Mouse (Mus musculus) myocyte (in vitro differentiated cells): Measurements from ENCODE around the gene Zfp687. TPM values are rescaled to one million over a fixed set of nuclear protein-coding genes. Genes with fewer than 3 reads are reported as not detected.
A peak's percentile ranks its signal among the peaks of the same experiment; 100 is the strongest.
"Not testable (repeated sequence)": the region's sequence is repeated elsewhere in the genome, so short reads cannot be mapped to it uniquely, and the experiment has no call there.

Experiments used
- H3K27me3 ChIP-seq: one replicate; pipeline ENCODE4 v1.6.1; 2011; ENCODE audit not compliant: control insufficient read depth, insufficient read depth, insufficient read length
- H3K36me3 ChIP-seq: one replicate; pipeline ENCODE4 v1.6.1; 2011; ENCODE audit not compliant: control insufficient read depth, insufficient read depth
- H3K4me2 ChIP-seq: one replicate; pipeline ENCODE4 v1.6.1; 2011; ENCODE audit warnings: low read depth, control low read depth
- H3K4me3 ChIP-seq: one replicate; pipeline ENCODE4 v1.5.1; 2011; ENCODE audit warnings: mild to moderate bottlenecking, control low read depth, moderate library complexity
- H3K79me2 ChIP-seq: one replicate; pipeline ENCODE4 v1.6.1; 2011; ENCODE audit not compliant: control insufficient read depth, insufficient read depth
- H3ac ChIP-seq: one replicate; pipeline ENCODE4 v1.6.1; 2011; ENCODE audit not compliant: control insufficient read depth, insufficient read length
- CEBPB ChIP-seq: IDR thresholded peaks from 2 replicates; pipeline ENCODE4 v1.6.1; 2011; ENCODE audit warnings: mild to moderate bottlenecking, moderate library complexity; ENCODE audit not compliant: poor library complexity, insufficient read depth, severe bottlenecking
- E2F4 ChIP-seq: IDR thresholded peaks from one replicate; pipeline ENCODE4 v1.6.1; 2011; ENCODE audit warnings: mild to moderate bottlenecking, control low read depth, moderate library complexity; ENCODE audit not compliant: insufficient read depth
- MAX ChIP-seq: IDR thresholded peaks from one replicate; pipeline ENCODE4 v1.6.1; 2011; ENCODE audit warnings: low read depth, mild to moderate bottlenecking, control low read depth
- MYOD1 ChIP-seq, 3 experiments: IDR thresholded peaks; one replicate each; pipeline ENCODE4 v1.6.1; 2011; ENCODE audit warnings: control low read depth in 2 of 3, low read depth in 2 of 3, mild to moderate bottlenecking in 2 of 3, moderate library complexity in 1 of 3; ENCODE audit not compliant: insufficient read length in 2 of 3, control insufficient read depth in 1 of 3
- MYOG ChIP-seq, 3 experiments: IDR thresholded peaks; one replicate each; pipeline ENCODE4 v1.6.1; 2011; ENCODE audit warnings: control low read depth in 2 of 3, low read depth in 2 of 3, mild to moderate bottlenecking in 2 of 3; ENCODE audit not compliant: insufficient read length in 2 of 3, control insufficient read depth in 1 of 3, insufficient read depth in 1 of 3
- POLR2A ChIP-seq: IDR thresholded peaks from one replicate; pipeline ENCODE4 v1.6.1; 2011; ENCODE audit warnings: low read depth, mild to moderate bottlenecking, control low read depth, moderate library complexity; ENCODE audit not compliant: insufficient read length
- POLR2AphosphoS2 ChIP-seq: IDR thresholded peaks from one replicate; pipeline ENCODE4 v1.6.1; 2011; ENCODE audit warnings: low read depth, control low read depth; ENCODE audit not compliant: insufficient read length
- REST ChIP-seq: IDR thresholded peaks from one replicate; pipeline ENCODE4 v1.6.1; 2011; ENCODE audit warnings: mild to moderate bottlenecking, control low read depth, moderate library complexity; ENCODE audit not compliant: insufficient read depth, insufficient read length
- SRF ChIP-seq: IDR thresholded peaks from one replicate; pipeline ENCODE4 v1.6.1; 2011; ENCODE audit warnings: low read depth; ENCODE audit not compliant: control insufficient read depth, insufficient read length
- TCF12 ChIP-seq: IDR thresholded peaks from one replicate; pipeline ENCODE4 v1.6.1; 2011; ENCODE audit warnings: mild to moderate bottlenecking, control low read depth; ENCODE audit not compliant: poor library complexity, insufficient read depth, severe bottlenecking
- TCF3 ChIP-seq: IDR thresholded peaks from one replicate; pipeline ENCODE4 v1.6.1; 2011; ENCODE audit warnings: low read depth, control low read depth; ENCODE audit not compliant: insufficient read length
- USF1 ChIP-seq: IDR thresholded peaks from one replicate; pipeline ENCODE4 v1.6.1; 2011; ENCODE audit warnings: low read depth, mild to moderate bottlenecking, control low read depth, moderate library complexity
- polyA plus RNA-seq: library from polyadenylated mRNA; unstranded; fragments of >200 nt; fragmentation: generic; extraction: Trizol; gene quantifications from one replicate; pipeline ENCODE4 v1.2.1, GENCODE M21; 2012; ENCODE audit warnings: missing spikeins

Zfp687 gene
- polyA plus RNA-seq, 1 experiment = 11.5 TPM

DNA sequence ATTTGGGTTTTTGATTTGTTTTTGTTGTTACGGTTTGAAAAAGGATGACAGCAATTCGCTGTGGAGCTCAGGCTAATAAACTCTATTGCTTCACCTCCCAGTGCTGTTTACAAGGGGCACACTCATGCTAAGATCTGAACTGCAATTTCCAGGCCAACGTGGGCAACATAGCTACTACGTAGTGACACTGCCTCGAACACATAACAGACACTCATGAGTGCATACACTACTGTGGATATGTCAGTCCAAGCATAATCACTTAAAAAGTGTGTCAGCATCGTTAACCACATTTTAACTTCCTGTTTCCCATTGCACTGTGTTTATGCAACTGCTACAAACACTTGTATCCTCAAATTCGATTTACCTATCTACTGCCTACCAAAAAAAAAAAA is 27.6 kb upstream of the Zfp687 start:
- H3K36me3 ChIP-seq = no peaks in the 10 kb centered on the region
- H3K4me2 ChIP-seq = peak overlapping the region; percentile 83
- H3ac ChIP-seq = peak overlapping the region; percentile 58
- H3K79me2 ChIP-seq = peaks cover 44% of the 10 kb centered on the region
- no peak for TF ChIP-seq E2F4
- no peak for TF ChIP-seq SRF
- TF ChIP-seq MAX = no peak
- TF ChIP-seq POLR2AphosphoS2 = no peak
- TF ChIP-seq CEBPB = no peak
- no peak for TF ChIP-seq TCF12
- peak overlapping the region; percentile 53 for H3K4me3 ChIP-seq
- no peaks in the 10 kb centered on the region for H3K27me3 ChIP-seq

DNA sequence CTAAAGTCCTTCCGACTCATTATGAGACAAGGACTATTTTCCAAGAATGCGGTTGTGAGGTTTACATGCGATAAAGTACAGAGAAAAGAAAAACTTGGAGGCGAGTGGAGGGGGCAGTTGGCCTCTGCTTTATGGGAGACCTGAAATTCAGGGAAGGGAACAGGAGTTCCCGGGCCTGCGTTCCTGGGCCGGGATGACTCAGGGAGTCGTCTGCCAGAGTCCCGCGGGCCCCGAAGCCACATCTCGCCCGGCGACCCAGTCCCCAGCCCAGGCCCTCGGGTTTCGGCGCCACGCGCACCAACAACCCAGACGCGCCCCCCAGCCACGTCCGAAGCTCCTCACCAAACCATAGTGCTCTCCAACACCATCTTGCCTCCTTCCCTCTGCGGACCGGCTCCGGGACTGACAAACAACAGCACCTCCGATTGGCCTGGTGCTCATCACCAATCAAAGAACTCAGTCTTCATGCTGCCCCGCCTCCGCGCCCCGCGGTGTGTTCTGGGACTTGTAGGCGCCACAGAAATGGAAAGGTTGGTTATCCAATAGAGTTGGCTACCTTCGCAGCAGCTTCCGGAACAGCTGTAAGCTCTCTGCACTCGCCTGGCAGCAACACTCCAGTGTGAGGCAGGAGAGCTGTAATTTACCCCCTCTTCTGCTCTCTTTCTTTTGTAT is 27.1 kb upstream of the Zfp687 start, which contains the start of gene Psmd4:
Gene Psmd4, minus strand, starts transcription at position 449 of the 672 bp plus-strand sequence.
- peak within 1 kb of the TSS; percentile 83 for H3K4me2 ChIP-seq
- no peaks in the 10 kb centered on the region for H3K36me3 ChIP-seq
- TF ChIP-seq POLR2AphosphoS2 = peak; percentile 91
- peak; percentile 95 for TF ChIP-seq POLR2A
- no peak for TF ChIP-seq E2F4
- peak in 2 of 3 experiments; percentile 53 to 79 for TF ChIP-seq MYOD1 (IDR thresholded peaks at IDR 0.05; ENCODE audit: control insufficient read depth in 1 of 3, insufficient read length in 2 of 3, low read depth in 2 of 3)
- TF ChIP-seq SRF = peak; percentile 66
- TF ChIP-seq CEBPB = no peak
- TF ChIP-seq MYOG (IDR thresholded peaks at IDR 0.05; ENCODE audit: control insufficient read depth in 1 of 3, insufficient read depth in 1 of 3, insufficient read length in 2 of 3, low read depth in 2 of 3) = peak; percentile 34 to 79 (median 70)
- peak within 1 kb of the TSS; percentile 58 for H3ac ChIP-seq
- peak within 1 kb of the TSS; percentile 53 for H3K4me3 ChIP-seq
- H3K27me3 ChIP-seq = no peaks in the 10 kb centered on the region
- peaks cover 48% of the 10 kb centered on the region for H3K79me2 ChIP-seq

DNA sequence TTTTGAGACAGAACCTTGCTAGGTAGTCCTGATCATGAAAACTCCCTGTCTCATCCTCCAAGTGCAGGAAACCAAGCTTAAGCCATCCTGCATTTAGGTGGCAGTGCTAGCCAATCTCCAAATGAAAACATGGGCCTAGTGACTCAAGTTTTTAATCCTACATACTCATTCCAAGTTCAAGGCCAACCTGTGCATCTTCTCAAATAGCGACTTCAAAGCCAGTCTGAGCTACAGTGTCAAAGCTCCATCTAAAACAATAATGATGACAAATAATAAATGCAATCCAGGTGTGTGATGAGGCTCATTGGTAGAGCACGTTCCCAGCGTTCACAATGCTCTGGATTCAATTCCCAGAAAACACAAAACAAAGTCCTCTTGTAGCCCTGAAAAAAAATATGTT is 26.4 kb upstream of the Zfp687 start:
- no peaks in the 10 kb centered on the region for H3K27me3 ChIP-seq
- TF ChIP-seq MAX (no peak), USF1 (no peak), E2F4 (no peak), POLR2A (no peak), MYOG (IDR thresholded peaks at IDR 0.05; ENCODE audit: control insufficient read depth in 1 of 3, insufficient read depth in 1 of 3, insufficient read length in 2 of 3, low read depth in 2 of 3) (no peak), CEBPB (no peak), TCF3 (no peak), TCF12 (no peak), SRF (no peak), POLR2AphosphoS2 (no peak), REST (no peak), MYOD1 (IDR thresholded peaks at IDR 0.05; ENCODE audit: control insufficient read depth in 1 of 3, insufficient read length in 2 of 3, low read depth in 2 of 3) (no peak)
- peak overlapping the region; percentile 58 for H3ac ChIP-seq
- peaks cover 55% of the 10 kb centered on the region for H3K79me2 ChIP-seq
- peak overlapping the region; percentile 53 for H3K4me3 ChIP-seq
- peak overlapping the region; percentile 75 for H3K4me2 ChIP-seq
- H3K36me3 ChIP-seq = peaks cover 1% of the 10 kb centered on the region

DNA sequence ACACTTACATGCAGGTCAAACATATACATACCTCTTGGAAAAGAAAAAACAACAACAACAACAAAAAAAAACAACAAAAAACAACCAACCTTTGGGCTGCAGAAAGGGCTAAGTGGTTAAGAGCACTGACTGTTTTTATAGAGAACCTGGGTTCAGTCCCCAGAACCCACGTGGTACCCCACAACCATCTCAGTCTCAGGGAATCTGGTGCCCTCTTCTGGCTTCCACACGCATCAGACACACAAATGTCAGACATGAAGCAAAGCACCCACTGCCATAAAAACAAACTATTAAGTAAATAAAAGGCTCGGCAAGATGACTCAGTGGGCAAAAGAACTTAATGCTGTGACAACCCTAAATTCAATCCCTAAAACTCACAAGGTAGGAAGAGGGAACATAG is 14.7 kb upstream of the Zfp687 start:
- Histone ChIP-seq H3K36me3 (peaks cover 30% of the 10 kb centered on the region), H3K27me3 (no peaks in the 10 kb centered on the region), H3K4me3 (no peak overlapping the region), H3K4me2 (no peak overlapping the region), H3K79me2 (no peaks in the 10 kb centered on the region), H3ac (no peak overlapping the region)
- no peak for TF ChIP-seq POLR2A
- no peak for TF ChIP-seq SRF
- TF ChIP-seq MYOG (IDR thresholded peaks at IDR 0.05; ENCODE audit: control insufficient read depth in 1 of 3, insufficient read depth in 1 of 3, insufficient read length in 2 of 3, low read depth in 2 of 3) = no peak
- TF ChIP-seq POLR2AphosphoS2 = no peak
- TF ChIP-seq TCF12 = no peak
- no peak for TF ChIP-seq MYOD1 (IDR thresholded peaks at IDR 0.05; ENCODE audit: control insufficient read depth in 1 of 3, insufficient read length in 2 of 3, low read depth in 2 of 3)
- TF ChIP-seq REST = no peak
- no peak for TF ChIP-seq TCF3
- no peak for TF ChIP-seq CEBPB
- TF ChIP-seq E2F4 = no peak
- no peak for TF ChIP-seq USF1
- TF ChIP-seq MAX = no peak

DNA sequence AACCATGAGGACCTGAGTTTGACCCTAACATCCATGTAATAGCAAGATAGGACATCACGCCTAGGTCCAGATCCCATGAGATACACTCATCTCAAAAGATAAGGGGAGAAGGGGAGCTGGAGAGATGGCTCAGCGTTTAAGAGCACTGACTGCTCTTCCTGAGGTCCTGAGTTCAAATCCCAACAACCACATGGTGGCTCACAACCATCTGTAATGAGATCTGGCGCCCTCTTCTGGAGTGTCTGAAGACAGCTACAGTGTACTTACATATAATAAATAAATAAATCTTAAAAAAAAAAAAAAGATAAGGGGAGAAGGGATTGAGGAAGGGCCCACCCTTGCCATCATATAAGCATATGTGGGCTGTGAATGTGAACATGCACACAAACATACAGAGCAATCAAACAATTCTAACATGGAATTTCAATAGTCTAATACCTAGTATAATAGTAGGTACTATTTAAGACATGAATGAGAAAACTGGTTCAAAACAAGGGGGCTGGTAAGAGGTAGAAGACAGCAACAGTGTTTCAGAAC is 14.1 kb upstream of the Zfp687 start:
- not testable (repeated sequence) for H3K4me3 ChIP-seq, H3K79me2 ChIP-seq, H3ac ChIP-seq, H3K4me2 ChIP-seq, H3K27me3 ChIP-seq
- peaks cover 24% of the 10 kb centered on the region for H3K36me3 ChIP-seq
